13 mouse cellular contexts compared by ENCODE assay signal in the genomic region with DNA sequence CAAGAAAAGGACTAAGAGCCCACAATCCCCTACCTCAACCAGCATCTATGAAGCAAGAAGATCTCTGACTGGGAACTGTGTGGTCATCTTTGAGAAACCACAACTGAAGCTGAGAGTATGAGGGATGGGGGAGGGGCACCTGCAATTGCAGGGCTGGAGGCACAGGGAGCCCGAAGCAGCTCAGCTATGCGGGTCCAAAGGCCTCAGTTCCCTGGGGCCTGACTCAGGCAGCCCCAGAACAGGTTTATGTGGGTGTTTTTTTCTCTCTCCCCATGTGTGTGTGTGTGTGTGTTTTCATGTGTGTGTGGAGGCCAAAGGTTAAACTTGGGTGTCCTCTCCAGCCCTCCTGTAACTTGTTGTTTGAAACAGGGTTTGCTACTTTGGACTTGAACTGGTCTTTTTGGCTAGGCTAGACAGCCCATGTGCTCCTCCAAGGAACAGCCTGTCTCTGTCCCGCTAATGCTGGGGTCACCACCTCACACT. TPM values are rescaled to one million over a fixed set of nuclear protein-coding genes. Genes with fewer than 3 reads are reported as not detected.
DNase-seq lines count a peak whose midpoint lies in the region; ATAC-seq and TF ChIP-seq lines count a peak whose summit lies in the region.
"Had no signal": no experiment of that assay in that cellular context is flagged by ENCODE, and none has a peak within 500 bp of the region (broad histone marks: within the 10 kb centered on the region; RNA-seq: fewer than 3 reads in every experiment).

No protein-coding gene starts in this region.

- no peak for ATAC-seq in embryonic facial prominence, embryonic 14.5 days (ENCODE audit: low read depth)
- peak; percentile 89 for ATAC-seq in intestine, embryonic 16.5 days
- no peak for ATAC-seq in midbrain, postnatal 0 days (ENCODE audit: low FRiP score)

- TF ChIP-seq CTCF in midbrain, postnatal 0 days (IDR thresholded peaks at IDR 0.05), result no peak

- no peaks in the 10 kb centered on the region for H3K9me3 ChIP-seq in embryonic facial prominence, embryonic 14.5 days (ENCODE audit: control insufficient read depth, low read length)
- H3K9me3 ChIP-seq in embryonic facial prominence, embryonic 10.5 days, result no peaks in the 10 kb centered on the region
- H3K9me3 ChIP-seq in intestine, embryonic 16.5 days (ENCODE audit: control insufficient read depth, low read length), result no peaks in the 10 kb centered on the region
- H3K9me3 ChIP-seq in midbrain, postnatal 0 days (ENCODE audit: low read length), result no peaks in the 10 kb centered on the region
- H3K9me3 ChIP-seq: forebrain, embryonic 10.5 days had no signal

- H3K4me3 ChIP-seq in embryonic facial prominence, embryonic 14.5 days (ENCODE audit: low read depth, low read length), result no peak overlapping the region
- H3K4me3 ChIP-seq in embryonic facial prominence, embryonic 10.5 days, result no peak overlapping the region
- H3K4me3 ChIP-seq in intestine, embryonic 16.5 days (ENCODE audit: low read length), result no peak overlapping the region
- H3K4me3 ChIP-seq in midbrain, postnatal 0 days (ENCODE audit: low read depth, low read length), result no peak overlapping the region

- H3K36me3 ChIP-seq in embryonic facial prominence, embryonic 14.5 days (ENCODE audit: control insufficient read depth, insufficient read depth, low read length), result no peaks in the 10 kb centered on the region
- H3K36me3 ChIP-seq in embryonic facial prominence, embryonic 10.5 days (replicated peaks), result no peaks in the 10 kb centered on the region
- H3K36me3 ChIP-seq in intestine, embryonic 16.5 days (ENCODE audit: control insufficient read depth, insufficient read depth, low read length), result no peaks in the 10 kb centered on the region
- no peaks in the 10 kb centered on the region for H3K36me3 ChIP-seq in midbrain, postnatal 0 days (ENCODE audit: insufficient read depth, low read length)
- H3K36me3 ChIP-seq: forebrain, embryonic 10.5 days had no signal

- peak; percentile 19 for DNase-seq in embryonic facial prominence, embryonic 14.5 days (ENCODE audit: low spot score)
- DNase-seq in embryonic facial prominence, embryonic 10.5 days (ENCODE audit: low spot score), result no peak
- DNase-seq in kidney, postnatal 4 days, result peak; percentile 21 to 53
- peak; percentile 28 for DNase-seq in naive thymus-derived CD4-positive, alpha-beta T cell, adult 2 months (ENCODE audit: low read depth)
- no peak for DNase-seq in layer of hippocampus, postnatal 14 days (ENCODE audit: low spot score in 2 of 2)
- DNase-seq in midbrain, postnatal 0 days (ENCODE audit: low spot score), result no peak
- no peak for DNase-seq in adrenal gland, adult 2 months
- DNase-seq: adrenal gland, adult 8-10 months; gastrocnemius, postnatal 10 days; heart, postnatal 10 days had no signal

- no peak overlapping the region for H3K27ac ChIP-seq in embryonic facial prominence, embryonic 14.5 days (replicated peaks; ENCODE audit: low read depth, low read length)
- no peak overlapping the region for H3K27ac ChIP-seq in embryonic facial prominence, embryonic 10.5 days (replicated peaks)
- H3K27ac ChIP-seq in intestine, embryonic 16.5 days (ENCODE audit: low read length), result peak overlapping the region; percentile 70
- no peak overlapping the region for H3K27ac ChIP-seq in midbrain, postnatal 0 days (ENCODE audit: low read depth, low read length)
- H3K27ac ChIP-seq: forebrain, embryonic 10.5 days; macrophage had no signal

- H3K9ac ChIP-seq in embryonic facial prominence, embryonic 14.5 days (ENCODE audit: low read depth, low read length), result no peak overlapping the region
- no peak overlapping the region for H3K9ac ChIP-seq in intestine, embryonic 16.5 days (ENCODE audit: low read depth, low read length)
- H3K9ac ChIP-seq in midbrain, postnatal 0 days (replicated peaks; ENCODE audit: low read length, poor library complexity, severe bottlenecking), result no peak overlapping the region

- no peak overlapping the region for H3K4me2 ChIP-seq in embryonic facial prominence, embryonic 14.5 days (ENCODE audit: low read depth, low read length)
- no peak overlapping the region for H3K4me2 ChIP-seq in intestine, embryonic 16.5 days (ENCODE audit: low read depth, low read length)
- no peak overlapping the region for H3K4me2 ChIP-seq in midbrain, postnatal 0 days (ENCODE audit: low read depth, low read length, poor library complexity, severe bottlenecking)

- H3K27me3 ChIP-seq in embryonic facial prominence, embryonic 14.5 days (replicated peaks; ENCODE audit: control insufficient read depth, insufficient read depth, low read length), result no peaks in the 10 kb centered on the region
- peaks cover 8% of the 10 kb centered on the region for H3K27me3 ChIP-seq in embryonic facial prominence, embryonic 10.5 days (replicated peaks; ENCODE audit: low read depth, poor library complexity, severe bottlenecking)
- H3K27me3 ChIP-seq in intestine, embryonic 16.5 days (replicated peaks; ENCODE audit: control insufficient read depth, insufficient read depth, low read length), result no peaks in the 10 kb centered on the region
- no peaks in the 10 kb centered on the region for H3K27me3 ChIP-seq in midbrain, postnatal 0 days (ENCODE audit: insufficient read depth, low read length)

- 7% methylated on average over 3 of the region's 3 CpGs for WGBS in embryonic facial prominence, embryonic 14.5 days
- 19% methylated on average over 3 of the region's 3 CpGs for WGBS in embryonic facial prominence, embryonic 10.5 days
- 18% methylated on average over 3 of the region's 3 CpGs for WGBS in intestine, embryonic 16.5 days
- WGBS in midbrain, postnatal 0 days, result 35% methylated on average over 3 of the region's 3 CpGs

- 0 out of 2 replicates have a peak, but pooled peaks cover 2% of the 10 kb centered on the region for H3K4me1 ChIP-seq in embryonic facial prominence, embryonic 14.5 days (ENCODE audit: control insufficient read depth, insufficient read depth, low read length)
- H3K4me1 ChIP-seq in embryonic facial prominence, embryonic 10.5 days, result peaks cover 14% of the 10 kb centered on the region
- peaks cover 11% of the 10 kb centered on the region for H3K4me1 ChIP-seq in intestine, embryonic 16.5 days (ENCODE audit: control insufficient read depth, insufficient read depth, low read length)
- no peaks in the 10 kb centered on the region for H3K4me1 ChIP-seq in midbrain, postnatal 0 days (ENCODE audit: insufficient read depth, low read length)

RNA-seq across cellular contexts. Expression of a gene that starts 6.2 kb away (rescaled TPM):
- 72.8 and 80.1 TPM in 2 replicates for polyA plus RNA-seq in embryonic facial prominence, embryonic 14.5 days (2014; fragmentation: Nextera tagmentation; extraction: Ambion mirVana)
- 101 and 107 TPM in 2 replicates for polyA plus RNA-seq in embryonic facial prominence, embryonic 10.5 days (2016; fragmentation: Nextera tagmentation; extraction: Ambion mirVana)
- 43.7 and 45.0 TPM in 2 replicates for polyA plus RNA-seq in intestine, embryonic 16.5 days (2015; fragmentation: Nextera tagmentation; extraction: Ambion mirVana)
- total RNA-seq in layer of hippocampus, postnatal 14 days (2021), result 10 to 100 TPM; 56.2 to 62.6 TPM
- 91.4 and 100 TPM in 2 replicates for total RNA-seq in midbrain, postnatal 0 days (2014; rRNA removed)
- 175 and 179 TPM in 2 replicates for polyA plus RNA-seq in midbrain, postnatal 0 days (2015; fragmentation: Nextera tagmentation; extraction: Ambion mirVana)
- 10 to 100 TPM; 19.3 to 21.5 TPM for total RNA-seq in adrenal gland, adult 2 months (2021)
- polyA plus RNA-seq in adrenal gland, adult 2 months (2012; rRNA removed), result 14.4 and 20.5 TPM in 2 replicates

RNA-seq across cellular contexts. Expression of a gene that starts 53.1 kb away (rescaled TPM):
- 56.5 and 64.1 TPM in 2 replicates for polyA plus RNA-seq in embryonic facial prominence, embryonic 14.5 days (2014; fragmentation: Nextera tagmentation; extraction: Ambion mirVana)
- polyA plus RNA-seq in embryonic facial prominence, embryonic 10.5 days (2016; fragmentation: Nextera tagmentation; extraction: Ambion mirVana), result 87.8 and 88.0 TPM in 2 replicates
- 70.7 and 76.5 TPM in 2 replicates for polyA plus RNA-seq in intestine, embryonic 16.5 days (2015; fragmentation: Nextera tagmentation; extraction: Ambion mirVana)
- 10 to 100 TPM; 35.3 to 38.9 TPM for total RNA-seq in layer of hippocampus, postnatal 14 days (2021)
- total RNA-seq in midbrain, postnatal 0 days (2014; rRNA removed), result 14.1 and 16.7 TPM in 2 replicates
- 37.9 and 43.5 TPM in 2 replicates for polyA plus RNA-seq in midbrain, postnatal 0 days (2015; fragmentation: Nextera tagmentation; extraction: Ambion mirVana)
- 10 to 100 TPM; 54.0 to 54.2 TPM for total RNA-seq in adrenal gland, adult 2 months (2021)
- polyA plus RNA-seq in adrenal gland, adult 2 months (2012; rRNA removed), result 6.9 and 7.2 TPM in 2 replicates

RNA-seq across cellular contexts. Expression of a gene that starts 53.5 kb away (rescaled TPM):
- 89.2 and 99.6 TPM in 2 replicates for polyA plus RNA-seq in embryonic facial prominence, embryonic 14.5 days (2014; fragmentation: Nextera tagmentation; extraction: Ambion mirVana)
- 115 and 130 TPM in 2 replicates for polyA plus RNA-seq in embryonic facial prominence, embryonic 10.5 days (2016; fragmentation: Nextera tagmentation; extraction: Ambion mirVana)
- polyA plus RNA-seq in intestine, embryonic 16.5 days (2015; fragmentation: Nextera tagmentation; extraction: Ambion mirVana), result 125 and 134 TPM in 2 replicates
- 100 to 1,000 TPM; 113 to 126 TPM for total RNA-seq in layer of hippocampus, postnatal 14 days (2021)
- total RNA-seq in midbrain, postnatal 0 days (2014; rRNA removed), result 92.1 and 121 TPM in 2 replicates
- polyA plus RNA-seq in midbrain, postnatal 0 days (2015; fragmentation: Nextera tagmentation; extraction: Ambion mirVana), result 378 and 395 TPM in 2 replicates
- 100 to 1,000 TPM in 1 of 2 experiments, 10 to 100 TPM in 1; 86.9 to 105 TPM for total RNA-seq in adrenal gland, adult 2 months (2021)
- polyA plus RNA-seq in adrenal gland, adult 2 months (2012; rRNA removed), result 155 and 161 TPM in 2 replicates

RNA-seq across cellular contexts. Expression of a gene that starts 56.3 kb away (rescaled TPM):
- 11.9 and 12.3 TPM in 2 replicates for polyA plus RNA-seq in embryonic facial prominence, embryonic 14.5 days (2014; fragmentation: Nextera tagmentation; extraction: Ambion mirVana)
- polyA plus RNA-seq in embryonic facial prominence, embryonic 10.5 days (2016; fragmentation: Nextera tagmentation; extraction: Ambion mirVana), result 16.9 and 19.3 TPM in 2 replicates
- 25.4 and 32.6 TPM in 2 replicates for polyA plus RNA-seq in intestine, embryonic 16.5 days (2015; fragmentation: Nextera tagmentation; extraction: Ambion mirVana)
- total RNA-seq in layer of hippocampus, postnatal 14 days (2021), result 10 to 100 TPM; 33.9 to 36.0 TPM
- total RNA-seq in midbrain, postnatal 0 days (2014; rRNA removed), result 21.7 and 28.0 TPM in 2 replicates
- 12.8 and 14.6 TPM in 2 replicates for polyA plus RNA-seq in midbrain, postnatal 0 days (2015; fragmentation: Nextera tagmentation; extraction: Ambion mirVana)
- total RNA-seq in adrenal gland, adult 2 months (2021), result 10 to 100 TPM; 13.8 to 17.6 TPM
- 3.7 and 4.0 TPM in 2 replicates for polyA plus RNA-seq in adrenal gland, adult 2 months (2012; rRNA removed)

Comparison
In these comparisons a context has a peak if more than half of its experiments do, and no peak if none do; other contexts are left out.
1. DNase-seq: peak in embryonic facial prominence, embryonic 14.5 days (single experiment), kidney, postnatal 4 days (2 of 2) and naive thymus-derived CD4-positive, alpha-beta T cell, adult 2 months (single experiment); none in embryonic facial prominence, embryonic 10.5 days (single experiment), layer of hippocampus, postnatal 14 days (0 of 2), midbrain, postnatal 0 days (single experiment) and adrenal gland, adult 2 months (single experiment).